In the genomic region with DNA sequence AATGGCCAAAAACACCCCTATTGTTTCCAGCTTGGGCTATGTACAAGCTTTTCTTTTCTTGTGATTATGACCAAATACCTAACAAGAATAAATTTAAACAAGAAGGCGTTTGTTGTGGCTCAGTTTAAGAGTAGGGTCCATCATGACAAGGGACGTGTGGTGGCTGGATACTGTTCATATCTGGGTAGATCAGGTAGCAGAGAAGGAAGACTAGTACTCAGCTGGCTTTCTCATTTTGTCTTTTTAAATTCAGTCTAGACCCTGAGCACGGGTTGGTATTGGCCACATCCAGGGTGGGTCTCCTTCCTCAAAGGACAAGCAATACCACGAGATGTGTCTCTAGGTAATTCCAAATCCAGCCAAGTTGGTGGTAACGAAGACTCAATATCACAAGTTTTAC, we compare ENCODE assay signal across 21 mouse cellular contexts. TPM values are rescaled to one million over a fixed set of nuclear protein-coding genes. Genes with fewer than 3 reads are reported as not detected.
A peak's percentile ranks its signal among the peaks of the same experiment; 100 is the strongest.
DNase-seq lines count a peak whose midpoint lies in the region; ATAC-seq and TF ChIP-seq lines count a peak whose summit lies in the region.
"Had no signal": no experiment of that assay in that cellular context is flagged by ENCODE, and none has a peak within 500 bp of the region (broad histone marks: within the 10 kb centered on the region; RNA-seq: fewer than 3 reads in every experiment).

No protein-coding gene starts in this region.

- H3K4me2 ChIP-seq in midbrain, embryonic 11.5 days, result no peak overlapping the region
- no peak overlapping the region for H3K4me2 ChIP-seq in midbrain, embryonic 13.5 days (replicated peaks)
- H3K4me2 ChIP-seq: embryonic facial prominence, embryonic 13.5 days; embryonic facial prominence, embryonic 15.5 days; forebrain, embryonic 12.5 days had no signal

- H3K79me2 ChIP-seq in heart, adult 2 months (replicated peaks; ENCODE audit: control insufficient read depth, insufficient read depth, low read length), result peaks cover 13% of the 10 kb centered on the region

- no peak overlapping the region for H3K9ac ChIP-seq in heart, adult 2 months (ENCODE audit: low read depth, low read length)
- H3K9ac ChIP-seq in midbrain, embryonic 11.5 days (ENCODE audit: low read length), result no peak overlapping the region
- no peak overlapping the region for H3K9ac ChIP-seq in midbrain, embryonic 13.5 days (replicated peaks)
- H3K9ac ChIP-seq: embryonic facial prominence, embryonic 13.5 days; embryonic facial prominence, embryonic 15.5 days; forebrain, embryonic 12.5 days had no signal

- WGBS in heart, adult 2 months, result 69% methylated on average over 5 of the region's 5 CpGs
- WGBS in midbrain, embryonic 11.5 days, result 85% methylated on average over 5 of the region's 5 CpGs
- WGBS in midbrain, embryonic 13.5 days, result 90% methylated on average over 5 of the region's 5 CpGs

- H3K27ac ChIP-seq in gastrocnemius, adult 2 months, result peak overlapping the region; percentile 56; the same call in 1 of the 2 replicates
- peak overlapping the region; percentile 4; the same call in 1 of the 2 replicates for H3K27ac ChIP-seq in heart, adult 2 months
- no peak overlapping the region for H3K27ac ChIP-seq in midbrain, embryonic 11.5 days (ENCODE audit: low read depth, low read length)
- H3K27ac ChIP-seq in midbrain, embryonic 13.5 days, result no peak overlapping the region
- H3K27ac ChIP-seq: embryonic facial prominence, embryonic 13.5 days; embryonic facial prominence, embryonic 15.5 days; forebrain, embryonic 10.5 days; forebrain, embryonic 12.5 days had no signal

- H3K9me3 ChIP-seq in midbrain, embryonic 11.5 days (ENCODE audit: control insufficient read depth, low read length), result no peaks in the 10 kb centered on the region
- no peaks in the 10 kb centered on the region for H3K9me3 ChIP-seq in midbrain, embryonic 13.5 days
- H3K9me3 ChIP-seq: embryonic facial prominence, embryonic 13.5 days; embryonic facial prominence, embryonic 15.5 days; forebrain, embryonic 10.5 days; forebrain, embryonic 12.5 days had no signal

- no peak for TF ChIP-seq CTCF in gastrocnemius, adult 2 months (IDR thresholded peaks at IDR 0.05)
- no peak for TF ChIP-seq CTCF in heart, adult 2 months (IDR thresholded peaks at IDR 0.05)

- H3K36me3 ChIP-seq in heart, adult 2 months (ENCODE audit: control insufficient read depth, insufficient read depth, low read length), result peaks cover 18% of the 10 kb centered on the region
- H3K36me3 ChIP-seq in midbrain, embryonic 11.5 days (ENCODE audit: control insufficient read depth, insufficient read depth, low read length), result no peaks in the 10 kb centered on the region
- no peaks in the 10 kb centered on the region for H3K36me3 ChIP-seq in midbrain, embryonic 13.5 days
- H3K36me3 ChIP-seq: embryonic facial prominence, embryonic 13.5 days; embryonic facial prominence, embryonic 15.5 days; forebrain, embryonic 10.5 days; forebrain, embryonic 12.5 days had no signal

- ATAC-seq in midbrain, embryonic 11.5 days (ENCODE audit: low FRiP score), result no peak
- no peak for ATAC-seq in midbrain, embryonic 13.5 days
- ATAC-seq: forebrain, embryonic 14.5 days; forebrain, embryonic 16.5 days had no signal

- no peak for TF ChIP-seq EP300 in heart, adult 2 months (IDR thresholded peaks at IDR 0.05; ENCODE audit: insufficient read depth, low read depth, low read length)

- H3K4me3 ChIP-seq in gastrocnemius, adult 2 months, result no peak overlapping the region
- H3K4me3 ChIP-seq in heart, adult 2 months, result no peak overlapping the region
- no peak overlapping the region for H3K4me3 ChIP-seq in midbrain, embryonic 11.5 days (ENCODE audit: low read depth, low read length)
- no peak overlapping the region for H3K4me3 ChIP-seq in midbrain, embryonic 13.5 days (replicated peaks)
- H3K4me3 ChIP-seq: embryonic facial prominence, embryonic 13.5 days; embryonic facial prominence, embryonic 15.5 days; erythroblast, embryonic 14.5 days; forebrain, embryonic 10.5 days; forebrain, embryonic 12.5 days had no signal

- H3K4me1 ChIP-seq in heart, adult 2 months (ENCODE audit: control insufficient read depth, insufficient read depth, low read length), result peaks cover 22% of the 10 kb centered on the region
- peaks cover 10% of the 10 kb centered on the region for H3K4me1 ChIP-seq in midbrain, embryonic 11.5 days (ENCODE audit: control insufficient read depth, insufficient read depth, low read length)
- peaks cover 49% of the 10 kb centered on the region for H3K4me1 ChIP-seq in midbrain, embryonic 13.5 days (replicated peaks)

- DNase-seq in gastrocnemius, adult 2 months, result no peak
- no peak for DNase-seq in gastrocnemius, postnatal 10 days
- DNase-seq in heart, adult 2 months, result no peak
- DNase-seq in heart, postnatal 25 days (ENCODE audit: low spot score), result no peak
- DNase-seq in midbrain, embryonic 11.5 days (ENCODE audit: low spot score, missing footprints), result peak; percentile 62
- no peak for DNase-seq in testis, postnatal 10 days (ENCODE audit: low spot score)
- DNase-seq: adrenal gland, adult 2 months; adrenal gland, postnatal 10 days; adrenal gland, postnatal 25 days; cerebellum, adult 11-12 months; cerebellum, adult 8-10 months; cerebellum, postnatal 36 days; embryo, embryonic 11 days had no signal

- intact Hi-C loops in gastrocnemius, adult 2 months (cut with DNase I), result no loop called here
- intact Hi-C loops in heart, adult 2 months (cut with DNase I), result no loop called here
- intact Hi-C loops in heart, postnatal 25 days (cut with DNase I), result no loop called here

- H3K27me3 ChIP-seq in heart, adult 2 months (ENCODE audit: control insufficient read depth, insufficient read depth, low read length), result no peaks in the 10 kb centered on the region
- H3K27me3 ChIP-seq in midbrain, embryonic 11.5 days (ENCODE audit: control insufficient read depth, insufficient read depth, low read length), result no peaks in the 10 kb centered on the region
- H3K27me3 ChIP-seq in midbrain, embryonic 13.5 days, result no peaks in the 10 kb centered on the region
- H3K27me3 ChIP-seq: embryonic facial prominence, embryonic 13.5 days; embryonic facial prominence, embryonic 15.5 days; forebrain, embryonic 12.5 days had no signal

- TF ChIP-seq POLR2A in heart, adult 2 months (IDR thresholded peaks at IDR 0.05; ENCODE audit: insufficient read depth, low read depth, low read length), result no peak

RNA-seq across cellular contexts. Expression of a gene that starts 57.4 kb away (rescaled TPM):
- 10 to 100 TPM; 48.2 to 78.6 TPM for total RNA-seq in gastrocnemius, adult 2 months (2021)
- 100 to 1,000 TPM; 219 to 240 TPM for total RNA-seq in gastrocnemius, postnatal 10 days (2021)
- total RNA-seq in heart, adult 2 months (2021), result 100 to 1,000 TPM; 106 to 110 TPM
- 86.0 and 145 TPM in 2 replicates for polyA plus RNA-seq in heart, adult 2 months (2012; rRNA removed)
- 100 to 1,000 TPM; 111 to 117 TPM for total RNA-seq in heart, postnatal 25 days (2021)
- polyA plus RNA-seq in midbrain, embryonic 11.5 days (2014; fragmentation: Nextera tagmentation; extraction: Ambion mirVana), result 73.2 and 79.9 TPM in 2 replicates
- polyA plus RNA-seq in midbrain, embryonic 13.5 days (2015; fragmentation: Nextera tagmentation; extraction: Ambion mirVana), result 154 and 163 TPM in 2 replicates
- polyA plus RNA-seq: erythroblast, embryonic 14.5 days had no signal

Comparison
In these comparisons a context has a peak if more than half of its experiments do, and no peak if none do; other contexts are left out.
1. H3K27ac ChIP-seq: peak in gastrocnemius, adult 2 months (single experiment) and heart, adult 2 months (single experiment); none in midbrain, embryonic 11.5 days (single experiment) and midbrain, embryonic 13.5 days (single experiment).